Mouse (Mus musculus): ENCODE measurements around the gene Ccdc126.
A peak's percentile ranks its signal among the peaks of the same experiment; 100 is the strongest.

Gene Ccdc126

GRCm38 (mm10) chr6:49343737-49344469, 24.8 kb downstream of the Ccdc126 start:
- DNase-seq (ENCODE audit: low read depth) = no peak

- DNase-seq (ENCODE audit: low read depth) = no peak
These were observed 30.8 kb downstream of the Ccdc126 start for GRCm38 (mm10) chr6:49349826-49350225.

- peak; percentile 67 for DNase-seq (ENCODE audit: low read depth)
These were observed 35.5 kb downstream of the Ccdc126 start for GRCm38 (mm10) chr6:49354613-49355012.

DNA sequence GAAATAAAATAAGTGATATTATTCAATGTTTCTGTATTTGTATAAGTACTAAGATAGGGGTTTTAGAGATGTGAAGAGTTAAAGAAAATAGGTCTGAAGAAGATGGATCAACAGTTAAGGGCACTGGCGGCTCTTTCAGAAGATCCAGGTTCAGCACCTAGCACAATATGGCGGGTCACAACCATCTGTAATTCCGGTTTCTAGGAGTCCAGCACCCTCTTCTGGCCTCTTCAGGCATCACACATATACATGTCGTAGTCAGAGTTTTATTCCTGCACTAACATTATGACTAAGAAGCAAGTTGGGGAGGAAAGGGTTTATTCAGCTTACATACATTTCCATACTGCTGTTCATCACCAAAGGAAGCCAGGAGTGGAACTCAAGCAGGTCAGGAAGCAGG, 36.1 kb downstream of the Ccdc126 start:
- peak; percentile 48 for DNase-seq (ENCODE audit: low read depth)

DNA sequence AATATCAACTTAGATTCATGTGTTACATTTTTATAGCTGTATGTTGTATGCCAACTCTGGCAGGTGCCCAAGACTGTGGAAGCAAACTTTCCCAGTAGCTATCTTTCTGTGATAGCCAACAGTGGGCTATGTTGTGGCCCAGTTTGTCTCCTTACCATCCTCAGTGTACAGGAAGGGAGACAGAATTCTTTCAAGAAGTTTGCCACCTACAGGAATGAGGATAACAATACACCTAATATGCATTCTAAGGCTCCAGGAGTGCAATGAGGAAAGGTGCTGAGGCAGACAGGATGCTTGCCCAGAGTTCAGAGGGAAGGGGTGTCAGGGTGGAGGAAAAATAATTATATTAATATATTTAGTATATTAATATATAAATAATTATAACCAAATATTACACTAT, 41.3 kb downstream of the Ccdc126 start:
- peak; percentile 43 for DNase-seq (ENCODE audit: low read depth)

DNA sequence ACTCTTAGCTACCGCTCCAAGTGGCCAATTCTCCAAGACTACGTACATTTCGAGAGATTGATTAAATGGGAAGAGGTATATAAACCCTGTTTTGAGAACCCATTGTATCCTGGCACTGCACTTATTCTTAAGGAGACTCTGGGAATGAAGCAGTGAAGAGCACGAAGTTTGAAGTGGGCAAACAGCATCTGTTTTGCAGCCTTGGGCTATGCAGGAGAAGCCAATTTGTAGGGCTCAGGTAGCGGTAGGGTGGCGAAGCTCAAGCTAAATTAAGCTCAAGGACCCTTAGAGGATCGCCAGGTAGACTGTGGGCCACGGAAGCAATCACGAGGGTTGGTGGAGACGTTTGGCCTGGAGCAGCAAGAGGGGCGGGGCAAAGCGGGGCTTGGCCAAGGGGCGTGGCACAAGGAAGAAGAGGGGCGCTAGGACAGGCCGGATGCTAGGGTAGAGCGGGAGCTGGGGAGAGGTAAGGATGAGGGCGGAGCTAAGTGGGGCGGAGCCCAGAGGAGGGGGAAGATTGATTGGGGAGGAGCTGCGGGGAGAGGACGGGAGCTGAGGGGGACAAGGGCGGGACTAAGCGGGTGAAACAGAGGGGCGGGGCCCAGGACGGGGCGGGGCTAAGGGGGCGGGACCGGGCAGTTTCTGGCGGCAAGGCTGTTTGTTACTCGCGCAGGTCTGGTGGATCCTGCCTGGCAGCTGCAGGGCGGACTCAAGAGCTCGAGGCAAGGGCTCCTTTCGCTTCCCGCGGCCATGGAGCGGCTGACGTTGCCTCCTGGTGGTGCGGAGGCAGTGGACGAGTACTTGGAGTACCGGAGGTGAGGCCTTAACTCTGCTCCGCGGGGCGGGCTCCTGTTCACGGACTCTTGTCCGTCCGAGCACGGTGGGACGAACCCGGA, 48.3 kb downstream of the Ccdc126 start, which contains the start of gene Fam221a:
Fam221a (plus strand) TSS at position 581 of the 896 bp plus-strand sequence.
- peak; percentile 95 for DNase-seq (ENCODE audit: low read depth)

GRCm38 (mm10) chr6:49368212-49368611, 49.1 kb downstream of the Ccdc126 start:
- peak; percentile 34 for DNase-seq (ENCODE audit: low read depth)

- DNase-seq (ENCODE audit: low read depth) = no peak
These were observed 53.6 kb downstream of the Ccdc126 start for GRCm38 (mm10) chr6:49372705-49373104.

GRCm38 (mm10) chr6:49373943-49374342, 54.9 kb downstream of the Ccdc126 start:
- DNase-seq (ENCODE audit: low read depth) = no peak

- DNase-seq (ENCODE audit: low read depth) = no peak
These were observed 59.3 kb downstream of the Ccdc126 start for GRCm38 (mm10) chr6:49378328-49378727.

All from naive thymus-derived CD4-positive, alpha-beta T cell, adult 2 months (primary cell).